Mouse (Mus musculus): ENCODE data around the gene Ctso.

Gene Ctso

DNA sequence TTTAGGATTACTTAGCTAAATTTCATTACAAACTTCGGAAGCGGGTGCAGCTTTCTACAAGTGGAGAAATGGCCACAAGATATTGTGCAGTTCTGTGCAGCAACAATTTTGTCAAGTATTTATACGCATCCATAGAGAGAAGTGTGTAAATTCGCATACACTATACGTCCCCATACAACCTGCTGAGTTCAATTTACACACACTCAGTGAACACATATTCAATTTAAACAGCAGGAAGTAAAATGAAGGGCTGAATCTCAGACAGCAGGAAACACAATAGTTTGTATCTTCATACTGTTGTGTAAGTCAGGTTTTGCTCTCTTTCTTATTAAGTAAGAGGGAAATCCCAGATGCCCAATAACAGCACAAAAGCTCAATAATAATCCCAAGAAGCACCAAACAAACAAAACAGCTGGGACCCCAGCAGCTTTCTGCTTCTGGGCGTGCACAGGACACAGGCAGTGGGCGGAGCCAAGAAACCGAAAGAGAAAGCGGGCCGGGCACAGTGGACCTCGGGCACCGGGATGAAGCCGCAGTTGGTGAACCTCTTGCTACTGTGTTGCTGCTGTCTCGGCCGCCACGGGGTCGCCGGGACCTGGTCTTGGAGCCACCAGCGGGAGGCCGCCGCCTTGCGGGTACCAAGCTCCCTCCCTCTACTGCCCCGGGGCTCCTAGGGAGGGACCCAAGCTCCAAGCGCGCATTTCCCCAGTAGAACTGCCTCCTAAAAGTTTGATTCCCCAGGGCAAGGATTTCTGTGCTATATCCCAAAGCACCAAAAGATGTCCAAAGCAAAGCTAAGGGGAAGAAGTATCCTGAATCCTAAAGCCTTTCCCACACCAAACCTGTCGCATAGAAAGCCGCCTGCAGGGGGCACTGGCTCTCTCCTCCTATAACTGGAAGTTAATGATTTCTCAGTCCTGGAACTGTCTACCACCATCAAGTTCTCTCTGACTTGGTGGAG, at the start of gene Ctso:
Gene Ctso (plus strand): TSS at position 461 of the 961 bp plus-strand sequence.
- peak; percentile 79 for DNase-seq (ENCODE audit: low read depth, low spot score)

DNA sequence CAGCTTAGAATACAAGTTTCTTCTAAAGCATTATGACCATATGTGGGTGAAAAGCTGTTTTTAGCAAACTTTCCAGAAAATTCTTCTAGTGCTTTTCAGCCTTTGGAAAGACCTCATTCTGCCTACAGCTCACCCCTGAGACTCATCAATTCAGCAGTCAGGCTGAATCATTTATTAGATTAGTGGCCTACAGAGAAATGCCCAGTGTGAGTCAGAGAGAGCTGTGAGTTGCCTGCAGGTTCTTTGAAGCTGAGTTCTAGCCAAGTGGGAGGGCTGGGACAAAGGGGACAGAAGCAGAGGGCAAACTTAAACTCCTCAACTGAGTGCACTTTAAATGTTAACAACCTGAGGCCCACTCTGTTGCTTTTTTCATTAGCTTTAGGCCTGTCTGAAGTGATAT, 48.5 kb upstream of the Ctso start:
- DNase-seq (ENCODE audit: low read depth, low spot score), result no peak

DNA sequence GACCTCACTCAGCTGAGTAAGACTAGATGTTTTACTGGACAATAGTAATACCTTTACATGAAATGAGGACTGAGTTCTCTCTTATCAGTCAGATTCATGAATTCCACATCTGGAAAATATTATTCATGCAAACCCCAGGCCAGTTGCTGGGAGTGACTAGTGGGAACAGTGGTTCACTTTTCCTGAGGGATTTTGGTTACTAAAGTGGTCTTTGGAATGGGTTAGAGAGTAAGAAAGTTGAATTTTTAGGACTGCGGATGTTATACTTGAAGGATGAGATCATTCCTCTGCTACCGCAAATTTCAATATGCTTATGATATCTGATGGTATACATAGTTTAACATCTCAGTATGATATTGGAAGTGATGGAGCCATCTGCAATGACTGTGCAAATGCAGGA, 46.8 kb upstream of the Ctso start:
- DNase-seq (ENCODE audit: low read depth, low spot score), result no peak

DNA sequence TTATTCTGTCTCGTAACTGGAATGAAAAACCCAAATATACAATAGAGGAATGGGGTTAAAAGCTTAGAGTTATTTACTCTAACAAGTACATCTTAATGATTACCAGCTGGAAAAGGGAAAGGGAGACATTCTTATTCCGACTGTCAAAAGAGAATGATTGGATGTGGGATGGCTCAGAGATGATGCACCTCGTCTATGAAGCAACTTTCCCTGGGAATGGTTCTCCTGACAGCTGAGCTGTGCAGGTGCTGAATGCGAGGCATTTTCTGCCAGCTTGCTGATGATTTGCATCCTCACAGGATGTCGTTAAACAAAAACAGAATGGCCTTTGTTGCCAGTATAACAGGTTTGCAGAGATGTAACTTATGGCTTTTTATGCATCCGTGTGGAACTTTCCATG, 43.3 kb upstream of the Ctso start:
- DNase-seq (ENCODE audit: low read depth, low spot score), result no peak

DNA sequence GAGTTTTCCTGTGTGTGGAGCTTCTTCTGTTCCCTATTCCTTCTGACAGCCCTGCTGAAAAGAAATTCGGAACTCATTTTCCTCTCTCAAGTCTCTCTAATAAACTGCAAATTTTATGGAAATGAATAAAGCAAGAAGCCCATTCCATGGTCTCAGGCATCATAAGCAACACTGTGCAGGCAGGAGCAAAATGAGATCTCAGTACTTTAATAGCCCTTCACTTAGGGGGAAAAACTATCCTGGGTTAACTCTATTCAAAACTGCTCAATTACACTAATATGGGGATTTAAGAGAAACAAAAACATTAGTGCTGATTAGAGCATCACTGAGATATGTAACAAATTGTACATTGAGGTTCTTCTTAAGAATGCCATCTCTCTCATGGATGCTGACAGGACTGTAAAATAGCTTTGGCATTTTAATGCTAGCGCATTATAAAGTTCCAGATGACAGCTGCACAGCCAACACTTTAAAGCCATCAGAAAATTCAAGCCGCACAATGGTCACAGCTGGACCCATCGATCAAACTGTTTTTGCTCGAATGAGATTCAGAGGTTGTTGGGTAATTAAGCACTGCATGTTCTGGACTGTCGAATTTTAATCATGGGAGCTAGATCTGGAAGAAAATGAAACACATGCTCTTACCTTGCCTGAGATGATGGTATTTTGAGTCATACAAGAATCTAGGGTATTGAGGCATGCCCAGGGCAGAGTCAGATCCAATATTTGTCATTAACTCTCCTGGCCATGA, 21.9 kb upstream of the Ctso start:
- no peak for DNase-seq (ENCODE audit: low read depth, low spot score)

DNA sequence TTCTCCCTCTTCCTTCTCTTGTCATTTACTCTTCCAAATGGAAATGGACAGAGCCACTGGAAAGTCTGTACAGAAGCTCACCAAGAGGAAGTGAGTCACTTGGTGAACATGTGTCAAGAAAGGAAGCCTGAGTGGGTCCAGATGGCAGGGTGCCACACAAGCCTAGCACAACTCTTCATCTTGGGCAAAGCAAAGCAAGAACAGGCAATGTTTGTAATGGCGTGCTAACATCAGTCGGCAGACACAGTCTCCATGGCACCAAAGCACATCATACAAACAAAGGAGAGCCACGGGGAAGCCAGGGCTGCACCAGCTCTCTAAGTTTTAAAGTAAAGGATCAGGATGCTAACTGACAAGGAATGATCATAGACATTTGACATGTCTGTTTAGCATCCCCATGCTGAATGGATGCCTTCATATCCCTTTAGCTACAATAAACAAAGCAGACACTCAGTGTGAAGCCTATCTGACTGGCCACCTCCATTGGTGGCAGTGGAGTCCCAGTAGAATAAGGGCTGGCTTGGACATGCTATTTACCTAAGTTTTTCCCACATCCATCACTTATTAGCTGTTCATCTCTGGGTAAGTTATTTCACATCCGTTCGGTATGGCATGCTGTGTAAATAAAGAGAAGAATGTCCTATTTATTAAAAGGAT, 16.2 kb upstream of the Ctso start:
- DNase-seq (ENCODE audit: low read depth, low spot score), result no peak

DNA sequence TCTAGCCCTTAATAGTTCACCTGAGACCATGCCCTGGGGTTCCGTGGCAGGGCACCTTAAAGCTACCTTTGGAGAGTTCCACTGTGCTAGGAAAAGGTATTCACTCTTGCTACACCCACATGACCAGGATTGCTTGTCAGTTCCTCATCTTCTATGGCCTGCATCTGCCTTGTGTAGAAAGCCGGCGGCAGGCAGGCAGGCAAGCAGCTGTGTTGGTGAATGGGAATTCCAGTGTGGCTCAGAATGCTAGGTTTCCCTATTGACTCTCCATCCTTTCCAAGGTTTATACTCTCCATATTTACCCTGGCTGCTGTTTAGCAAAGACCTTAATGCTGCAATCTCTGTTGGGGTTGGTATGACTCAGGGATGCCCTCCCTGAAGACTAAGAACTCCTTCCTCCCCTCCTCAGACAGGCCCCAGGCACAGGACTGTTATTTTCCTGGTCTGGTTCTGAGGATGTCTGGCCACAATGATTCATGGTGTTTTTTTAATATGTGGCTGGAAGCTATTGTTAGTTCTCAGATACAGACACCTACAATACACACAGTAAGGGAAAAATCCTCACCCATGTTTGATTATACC, 15.0 kb upstream of the Ctso start:
- DNase-seq (ENCODE audit: low read depth, low spot score), result no peak

DNA sequence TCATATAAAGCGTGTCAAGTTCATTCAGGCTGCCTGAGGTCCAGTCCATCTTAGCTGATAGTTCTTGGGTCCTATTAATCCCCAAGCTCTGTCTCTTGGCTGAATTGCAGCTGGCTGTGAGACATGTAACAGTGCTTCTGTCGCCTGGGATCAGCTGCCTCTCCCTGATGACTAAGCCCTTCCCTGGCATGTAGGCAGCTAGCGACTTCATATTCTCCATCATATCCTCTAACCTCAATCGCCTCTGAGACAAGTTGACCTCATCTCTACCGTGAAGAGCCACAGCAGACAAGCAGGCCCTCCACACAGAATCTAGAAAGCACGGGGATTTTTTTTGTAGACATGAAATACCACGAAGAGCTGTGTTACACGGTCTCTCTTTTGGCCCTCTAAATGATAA, 14.2 kb upstream of the Ctso start:
- no peak for DNase-seq (ENCODE audit: low read depth, low spot score)

DNA sequence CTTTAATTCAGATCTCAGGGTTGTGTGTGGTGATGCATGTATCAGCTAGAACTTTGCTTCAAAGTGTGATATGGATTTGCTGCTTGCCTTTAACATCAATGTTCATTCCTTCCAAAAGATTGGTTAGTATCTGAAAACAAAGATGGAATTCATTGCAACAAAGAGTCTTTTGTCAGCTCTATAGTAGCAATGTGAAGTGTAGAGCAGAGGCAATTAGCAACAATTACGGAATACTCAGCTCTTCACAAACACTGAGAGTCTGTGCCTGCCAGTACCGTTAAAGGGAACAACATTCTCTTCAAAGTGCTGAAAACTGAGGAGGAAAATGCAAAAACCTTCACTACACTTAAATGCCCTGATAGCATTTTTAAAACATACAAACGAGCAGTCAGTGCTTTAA, 12.7 kb upstream of the Ctso start:
- no peak for DNase-seq (ENCODE audit: low read depth, low spot score)

DNA sequence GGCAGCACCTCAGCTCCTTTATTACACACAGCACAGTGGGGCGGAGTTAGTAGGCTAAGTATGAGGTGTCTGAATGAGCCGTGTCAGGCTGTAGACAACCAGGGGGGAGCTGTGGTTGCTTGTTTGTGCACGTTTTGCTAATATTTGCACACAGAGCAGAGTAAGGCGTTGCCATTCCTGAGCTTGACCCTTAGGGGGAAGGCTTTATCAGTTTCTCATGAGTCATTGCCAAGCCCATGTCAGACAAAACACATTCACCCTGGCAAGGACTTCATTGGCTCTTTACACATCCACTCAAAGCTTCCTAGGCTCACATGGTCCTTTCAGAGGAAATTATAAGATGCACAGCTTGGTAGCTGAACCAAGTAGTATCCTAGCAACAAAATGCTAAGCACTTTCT, 9.5 kb upstream of the Ctso start:
- DNase-seq (ENCODE audit: low read depth, low spot score), result no peak

DNA sequence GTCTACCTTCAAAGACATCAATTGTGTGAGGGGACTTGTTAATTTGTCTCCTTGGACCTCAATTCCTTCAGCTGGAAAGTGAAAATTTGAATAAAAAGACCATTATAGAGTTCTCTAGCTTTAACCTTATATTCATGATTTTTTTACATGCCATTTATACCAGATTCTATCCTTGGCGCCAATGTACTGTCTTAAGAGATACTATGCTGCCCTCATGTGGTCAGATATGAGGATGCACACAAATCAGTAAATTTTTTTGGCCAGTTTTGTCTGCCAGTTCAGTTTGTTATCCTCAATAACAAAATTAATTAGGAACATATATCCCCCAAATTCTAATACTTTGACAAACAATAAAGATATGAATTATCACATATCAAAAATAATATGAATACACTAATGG, 7.5 kb upstream of the Ctso start:
- no peak for DNase-seq (ENCODE audit: low read depth, low spot score)

DNA sequence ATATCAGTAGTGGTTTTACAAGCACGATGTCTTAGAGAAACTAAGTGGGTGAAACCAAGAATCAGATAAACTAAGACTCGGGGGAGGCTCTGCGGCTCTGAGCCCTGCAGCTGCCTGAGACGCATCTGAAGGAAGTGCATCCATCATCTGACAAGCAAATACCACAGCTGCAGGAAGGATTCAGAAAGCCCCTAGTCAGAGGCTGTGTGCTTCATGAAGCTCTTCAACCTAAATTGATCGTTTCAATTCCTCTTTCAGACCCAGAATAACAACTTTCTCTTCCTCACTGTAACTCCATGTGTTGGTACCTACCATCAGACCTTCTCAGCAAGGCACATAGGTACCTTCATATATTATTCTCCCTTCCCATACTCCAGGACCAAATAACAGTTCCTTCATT, 6.5 kb upstream of the Ctso start:
- no peak for DNase-seq (ENCODE audit: low read depth, low spot score)

DNA sequence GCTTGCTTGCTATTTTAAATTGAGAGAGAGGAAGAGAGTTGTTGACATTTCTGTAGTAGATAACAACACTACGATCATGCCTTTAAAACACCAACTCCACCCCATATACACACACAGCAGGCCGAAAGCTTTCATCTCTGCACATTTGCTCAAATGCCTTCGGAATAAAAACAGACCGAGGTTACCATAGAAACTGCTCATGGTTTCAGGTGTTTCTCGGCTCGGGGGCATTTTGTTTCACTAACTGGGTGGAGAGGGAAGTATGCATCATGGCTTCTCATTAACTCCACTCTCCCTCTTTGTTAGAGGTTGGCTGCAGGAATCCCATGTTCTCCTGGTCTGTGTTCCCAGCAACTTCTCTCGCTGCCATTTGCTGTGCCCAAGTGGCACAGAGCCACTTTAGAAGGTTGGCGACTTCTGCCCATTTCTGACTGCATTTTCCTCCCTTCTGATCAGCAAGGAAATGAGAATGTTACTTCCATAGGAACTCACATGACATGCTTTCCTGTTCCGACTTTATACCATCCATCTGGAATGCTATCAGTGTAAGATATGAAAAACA, 5.6 kb upstream of the Ctso start:
- DNase-seq (ENCODE audit: low read depth, low spot score), result no peak

DNA sequence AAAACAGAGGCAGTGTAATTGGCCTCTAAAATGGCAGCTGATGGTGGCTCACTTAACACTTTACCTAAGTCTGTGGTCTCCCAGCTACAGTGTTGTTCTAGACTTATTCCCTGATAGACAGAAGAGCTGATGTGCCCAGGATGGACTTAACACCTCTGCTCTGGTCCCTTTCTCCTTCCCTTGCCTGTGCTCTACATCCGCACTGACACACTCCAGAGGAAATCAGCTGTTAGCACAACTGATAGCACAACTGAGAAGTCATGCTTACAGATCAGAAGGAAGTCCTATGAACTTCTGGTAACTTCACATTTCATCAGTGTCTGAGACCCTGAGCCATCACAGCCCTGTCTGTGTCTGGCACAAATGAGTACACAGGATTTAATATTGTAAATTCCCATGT, 3.3 kb upstream of the Ctso start:
- no peak for DNase-seq (ENCODE audit: low read depth, low spot score)

DNA sequence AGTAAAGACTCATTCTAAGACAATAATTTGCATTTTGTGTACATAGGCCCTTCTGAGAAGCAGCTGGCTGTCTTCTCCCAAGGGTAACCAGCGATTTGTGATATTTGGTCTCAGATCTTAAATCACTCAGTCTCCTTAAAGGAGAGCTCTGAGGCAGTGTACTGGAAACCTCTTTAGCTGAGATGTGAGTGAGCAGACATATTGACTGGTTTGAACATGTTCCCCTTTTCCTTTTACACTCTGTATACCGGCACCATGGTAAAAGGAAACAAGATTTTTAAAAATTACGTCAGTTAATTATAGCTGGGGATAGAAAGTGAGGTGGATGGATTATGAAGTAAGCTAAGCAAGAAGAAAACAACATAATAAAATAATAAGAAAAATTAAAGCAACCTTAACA, 706 bp upstream of the Ctso start:
- no peak for DNase-seq (ENCODE audit: low read depth, low spot score)

DNA sequence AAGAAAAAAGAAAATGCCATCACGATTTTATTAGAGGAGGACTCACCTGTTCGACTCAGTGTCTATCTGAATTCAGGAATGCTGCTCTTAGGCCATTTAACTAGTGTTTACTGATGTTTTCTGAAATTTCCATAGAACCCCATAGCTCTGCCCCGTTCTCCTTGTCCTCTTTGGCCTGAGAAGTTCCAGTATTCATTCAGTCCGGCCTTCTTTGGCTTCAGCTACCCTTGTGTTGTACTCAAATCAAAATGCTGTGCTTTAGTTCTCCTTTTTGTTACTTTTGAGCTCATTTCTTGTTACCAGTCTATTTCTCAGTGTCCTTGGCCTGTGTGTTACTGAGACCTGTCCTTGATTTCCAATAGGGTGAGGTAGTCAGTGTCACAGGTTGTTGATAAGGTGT, 947 bp downstream of the Ctso start:
- DNase-seq (ENCODE audit: low read depth, low spot score), result no peak

DNA sequence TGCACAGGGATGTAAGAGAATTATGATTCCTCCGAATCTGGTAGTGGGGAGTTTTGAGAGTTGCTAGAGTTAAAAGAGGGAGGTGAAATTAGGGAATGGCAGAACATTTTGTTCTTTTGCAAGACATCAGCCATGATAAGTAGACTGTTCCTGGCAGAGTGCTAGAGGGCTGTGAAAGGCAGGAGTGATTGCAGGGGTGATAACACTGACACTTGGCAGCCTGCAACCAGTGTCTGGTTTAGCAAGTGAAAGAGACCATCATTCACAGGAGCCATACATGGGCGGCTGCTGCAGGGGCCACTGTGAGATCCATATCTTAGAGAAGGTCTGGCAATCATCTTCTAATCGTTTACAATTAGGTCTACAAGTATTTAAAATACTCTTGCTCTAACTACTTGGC, 6.5 kb downstream of the Ctso start:
- no peak for DNase-seq (ENCODE audit: low read depth, low spot score)

DNA sequence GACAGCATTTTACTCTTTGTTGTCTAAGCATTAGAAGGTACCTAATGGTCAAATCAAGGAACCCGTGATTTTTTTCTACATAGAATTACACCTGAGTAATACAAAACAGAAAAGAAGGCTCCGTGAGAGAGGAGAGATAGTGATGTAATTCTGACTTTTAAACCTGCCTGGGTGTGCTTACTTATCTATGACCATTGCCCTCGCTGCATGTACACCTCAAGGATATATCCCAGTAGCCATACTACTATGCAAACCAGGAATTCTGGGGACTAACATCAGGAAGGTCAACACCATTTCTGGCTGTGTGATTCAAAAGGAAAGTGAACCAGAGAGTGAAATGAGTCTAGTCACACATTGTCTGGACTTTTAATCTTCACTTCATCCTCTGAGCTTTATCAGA, 9.9 kb downstream of the Ctso start:
- DNase-seq (ENCODE audit: low read depth, low spot score), result no peak

DNA sequence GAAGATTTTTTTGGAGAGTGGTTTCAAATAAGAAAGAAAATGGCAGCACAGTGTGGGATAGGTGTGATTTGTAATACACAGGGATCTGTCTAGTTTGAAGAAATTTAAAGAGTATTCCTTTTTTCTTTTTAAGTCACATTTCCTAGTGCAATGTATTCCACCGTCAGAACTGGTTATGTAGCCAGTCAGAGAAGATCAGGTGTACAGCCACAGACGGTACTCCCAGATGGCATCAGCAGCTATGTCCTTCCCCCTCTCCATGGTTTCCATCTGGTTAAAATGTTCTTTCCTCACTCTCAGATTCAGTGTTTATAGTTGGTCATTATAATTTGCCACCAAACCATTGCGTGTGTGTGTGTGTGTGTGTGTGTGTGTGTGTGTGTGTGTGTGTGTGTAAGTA, 10.7 kb downstream of the Ctso start:
- DNase-seq (ENCODE audit: low read depth, low spot score), result no peak

DNA sequence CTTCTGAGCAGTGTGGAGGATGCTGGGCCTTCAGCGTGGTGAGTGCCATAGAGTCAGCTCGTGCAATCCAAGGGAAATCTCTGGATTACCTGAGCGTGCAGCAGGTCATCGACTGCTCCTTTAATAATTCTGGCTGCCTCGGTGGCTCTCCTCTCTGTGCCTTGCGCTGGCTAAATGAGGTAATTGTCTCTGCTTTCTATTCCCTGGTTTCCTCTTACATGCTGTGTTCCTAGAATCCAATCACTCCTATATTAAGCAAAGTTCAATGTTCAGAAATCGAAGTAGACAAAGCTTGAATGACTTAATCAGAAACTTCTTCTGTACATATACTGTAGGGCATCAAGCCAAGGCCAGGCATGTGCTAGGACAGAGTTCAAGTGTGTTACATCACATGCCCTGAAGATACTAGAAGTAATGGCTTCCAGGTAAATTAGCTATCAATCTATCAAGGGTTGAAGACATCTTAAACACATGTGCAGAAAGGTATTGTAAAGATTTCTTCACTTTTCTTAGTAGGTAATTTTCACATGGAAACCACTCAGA, 12.5 kb downstream of the Ctso start:
- DNase-seq (ENCODE audit: low read depth, low spot score), result no peak

DNA sequence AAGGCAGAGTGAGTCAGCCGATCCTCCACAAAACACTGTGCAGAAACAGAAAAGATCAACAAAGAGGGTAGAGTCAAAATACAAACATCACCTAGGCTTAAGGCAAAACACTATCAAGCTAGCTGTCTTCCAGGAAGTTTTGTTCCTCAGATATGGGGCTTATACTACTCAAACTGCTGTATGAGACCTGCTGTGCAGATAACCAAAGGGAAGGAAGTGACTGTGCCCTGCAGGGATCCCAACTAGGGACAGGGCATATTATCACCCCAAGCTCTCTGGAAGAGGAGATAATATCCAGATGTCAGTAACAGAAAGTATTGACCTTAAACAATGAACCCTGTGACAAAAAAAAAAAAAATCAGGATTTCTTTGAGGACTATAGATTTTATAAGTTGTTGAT, 16.6 kb downstream of the Ctso start:
- no peak for DNase-seq (ENCODE audit: low read depth, low spot score)

DNA sequence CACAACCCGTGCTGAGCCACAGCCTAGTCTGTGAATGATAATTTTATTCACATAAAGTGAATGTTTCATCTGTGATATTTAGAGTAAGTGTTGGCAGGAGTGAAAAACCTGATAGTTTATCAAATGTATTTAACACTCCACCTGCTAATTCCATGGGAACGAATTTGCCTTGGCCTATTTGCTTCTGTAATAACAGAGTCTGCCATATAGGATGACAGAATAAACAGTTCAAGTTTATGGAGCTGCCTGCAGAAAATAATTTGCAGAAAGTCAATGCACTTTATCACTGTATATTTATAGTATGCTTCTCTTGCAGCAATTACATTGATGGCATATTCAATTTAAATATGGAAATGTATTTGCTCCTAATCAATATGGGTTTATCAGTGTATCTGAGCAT, 19.4 kb downstream of the Ctso start:
- DNase-seq (ENCODE audit: low read depth, low spot score), result no peak
